Mouse (Mus musculus) hindbrain, embryonic 13.5 days (tissue): Measurements from ENCODE around the gene Gm12830. TPM values are rescaled to one million over a fixed set of nuclear protein-coding genes. Genes with fewer than 3 reads are reported as not detected.

Experiments
- ATAC-seq: fragments of 200-750 bp; cut with Nextera tagmentation; 2 replicates; pipeline ENCODE4 v1.8.0; 2017; ENCODE audit warnings: moderate TSS enrichment; ENCODE audit not compliant: low FRiP score
- H3K27ac ChIP-seq: fragments of 300-500 bp; sonication (generic); 2 replicates; pipeline ENCODE4 v1.5.1; 2015; ENCODE audit warnings: inconsistent platforms, mild to moderate bottlenecking, moderate library complexity
- H3K27me3 ChIP-seq: fragments of 300-500 bp; sonication (generic); 2 replicates; pipeline ENCODE4 v1.6.1; 2015; ENCODE audit warnings: mild to moderate bottlenecking, inconsistent platforms
- H3K36me3 ChIP-seq: fragments of 300-500 bp; sonication (generic); 2 replicates; pipeline ENCODE4 v1.6.1; 2015; ENCODE audit warnings: mild to moderate bottlenecking, inconsistent platforms
- H3K4me1 ChIP-seq: fragments of 300-500 bp; sonication (generic); replicated peaks from 2 replicates; pipeline ENCODE4 v1.6.1; 2015; ENCODE audit warnings: inconsistent platforms
- H3K4me2 ChIP-seq: fragments of 300-500 bp; sonication (generic); 2 replicates; pipeline ENCODE4 v1.6.1; 2015; ENCODE audit warnings: inconsistent platforms, mild to moderate bottlenecking, moderate library complexity
- H3K4me3 ChIP-seq: fragments of 300-500 bp; sonication (generic); 2 replicates; pipeline ENCODE4 v1.5.1; 2015; ENCODE audit warnings: mild to moderate bottlenecking, inconsistent platforms
- H3K9ac ChIP-seq: fragments of 300-500 bp; sonication (generic); 2 replicates; pipeline ENCODE4 v1.6.1; 2015; ENCODE audit warnings: mild to moderate bottlenecking, inconsistent platforms
- H3K9me3 ChIP-seq: fragments of 300-500 bp; sonication (generic); 2 replicates; pipeline ENCODE4 v1.6.1; 2016; ENCODE audit warnings: inconsistent platforms
- WGBS: fragments of 180-500 bp; shearing (Covaris S2); methylation state at CpG from one replicate; pipeline ENCODE4 v1.1.7; 2015; 5-methylcytosine and 5-hydroxymethylcytosine counted together
- polyA plus RNA-seq: library from polyadenylated mRNA; unstranded; fragments of >200 nt; fragmentation: Nextera tagmentation; extraction: Ambion mirVana; gene quantifications from 2 replicates; pipeline ENCODE4 v1.2.1, GENCODE M21; 2015

The Gm12830 gene
- polyA plus RNA-seq, 1 experiment from 2014 or later = not detected

DNA sequence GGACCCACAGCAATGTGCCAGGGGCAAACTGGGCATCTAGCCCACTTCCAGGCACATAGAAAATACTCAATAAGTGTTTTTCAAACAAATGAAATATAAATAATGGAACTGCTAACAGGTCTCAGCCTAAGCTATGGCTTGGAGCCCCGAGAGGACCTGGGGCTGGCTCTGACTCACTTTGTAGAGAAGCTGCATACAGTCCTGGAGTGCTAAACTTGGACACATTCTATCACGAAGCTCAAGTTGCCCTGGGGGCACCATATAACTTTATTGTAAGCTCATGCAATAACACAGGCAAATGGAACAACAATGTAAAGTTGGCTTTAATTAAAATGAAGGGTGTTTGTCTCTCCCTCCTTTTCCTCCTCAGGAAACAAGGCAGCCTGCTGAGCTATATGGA is 32.4 kb downstream of the Gm12830 start:
- Histone ChIP-seq H3K27me3 (0 out of 2 replicates have a peak, but pooled peaks cover 7% of the 10 kb centered on the region), H3K27ac (no peak overlapping the region), H3K9ac (no peak overlapping the region), H3K9me3 (no peaks in the 10 kb centered on the region), H3K4me2 (no peak overlapping the region), H3K4me1 (no peaks in the 10 kb centered on the region), H3K36me3 (no peaks in the 10 kb centered on the region), H3K4me3 (no peak overlapping the region)
- WGBS = 77% methylated on average over 2 of the region's 2 CpGs
- ATAC-seq = no peak

GRCm38 (mm10) chr4:114858426-114858825 is 36.9 kb downstream of the Gm12830 start:
- no peak for ATAC-seq
- Histone ChIP-seq H3K4me1 (no peaks in the 10 kb centered on the region), H3K9ac (no peak overlapping the region), H3K9me3 (no peaks in the 10 kb centered on the region), H3K27me3 (0 out of 2 replicates have a peak, but pooled peaks cover 3% of the 10 kb centered on the region), H3K27ac (no peak overlapping the region), H3K4me2 (no peak overlapping the region), H3K4me3 (no peak overlapping the region), H3K36me3 (no peaks in the 10 kb centered on the region)
- WGBS = 57% methylated on average over 5 of the region's 5 CpGs

GRCm38 (mm10) chr4:114863166-114863565 is 41.6 kb downstream of the Gm12830 start:
- Histone ChIP-seq H3K27ac (no peak overlapping the region), H3K27me3 (peaks cover 6% of the 10 kb centered on the region; the same call in 1 of the 2 replicates), H3K9ac (no peak overlapping the region), H3K4me3 (no peak overlapping the region), H3K4me2 (no peak overlapping the region), H3K9me3 (no peaks in the 10 kb centered on the region), H3K36me3 (no peaks in the 10 kb centered on the region), H3K4me1 (0 out of 2 replicates have a peak, but pooled peaks cover 3% of the 10 kb centered on the region)
- ATAC-seq = no peak
- 81% methylated on average over 5 of the region's 5 CpGs for WGBS

DNA sequence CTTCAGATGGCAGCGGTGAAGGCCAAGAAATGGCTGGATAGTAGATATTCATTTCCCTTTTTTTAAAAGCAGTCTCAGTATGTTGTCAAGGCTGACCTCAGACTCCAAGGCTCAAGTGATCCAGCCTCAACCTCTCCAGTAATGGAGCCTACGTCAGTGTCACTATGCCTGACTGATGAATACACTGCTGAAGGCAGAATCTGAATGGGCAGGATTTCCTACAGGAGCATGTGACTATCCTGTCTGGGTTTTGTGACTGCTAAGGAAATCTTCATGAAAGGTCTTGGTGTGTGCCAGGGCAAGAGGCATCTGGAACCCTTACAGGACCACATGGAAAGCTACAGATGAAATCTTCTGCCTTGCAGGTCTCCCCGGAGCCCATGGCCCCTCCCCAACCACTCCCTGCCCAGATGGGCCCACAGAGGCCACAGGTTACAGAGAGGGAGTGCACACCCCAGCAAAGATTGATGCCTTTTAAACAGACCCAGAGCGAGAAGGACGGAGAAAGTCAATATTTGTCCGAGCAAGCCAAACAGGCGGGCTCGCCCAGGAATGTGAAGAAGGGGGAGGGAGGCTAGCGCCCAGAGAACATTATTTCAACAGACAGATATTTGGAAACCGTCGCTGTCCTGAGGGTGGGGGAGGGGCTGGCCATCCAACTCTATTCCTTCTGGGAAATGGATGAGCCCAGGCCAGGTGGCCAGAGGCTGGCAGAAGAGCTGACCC is 48.4 kb downstream of the Gm12830 start:
- Histone ChIP-seq H3K27ac (no peak overlapping the region), H3K36me3 (no peaks in the 10 kb centered on the region), H3K9ac (no peak overlapping the region), H3K9me3 (no peaks in the 10 kb centered on the region), H3K27me3 (peaks cover 4% of the 10 kb centered on the region; the same call in 1 of the 2 replicates), H3K4me3 (no peak overlapping the region), H3K4me2 (no peak overlapping the region), H3K4me1 (peaks cover 3% of the 10 kb centered on the region; the same call in 1 of the 2 replicates)
- no peak for ATAC-seq
- WGBS = 56% methylated on average over 11 of the region's 11 CpGs

DNA sequence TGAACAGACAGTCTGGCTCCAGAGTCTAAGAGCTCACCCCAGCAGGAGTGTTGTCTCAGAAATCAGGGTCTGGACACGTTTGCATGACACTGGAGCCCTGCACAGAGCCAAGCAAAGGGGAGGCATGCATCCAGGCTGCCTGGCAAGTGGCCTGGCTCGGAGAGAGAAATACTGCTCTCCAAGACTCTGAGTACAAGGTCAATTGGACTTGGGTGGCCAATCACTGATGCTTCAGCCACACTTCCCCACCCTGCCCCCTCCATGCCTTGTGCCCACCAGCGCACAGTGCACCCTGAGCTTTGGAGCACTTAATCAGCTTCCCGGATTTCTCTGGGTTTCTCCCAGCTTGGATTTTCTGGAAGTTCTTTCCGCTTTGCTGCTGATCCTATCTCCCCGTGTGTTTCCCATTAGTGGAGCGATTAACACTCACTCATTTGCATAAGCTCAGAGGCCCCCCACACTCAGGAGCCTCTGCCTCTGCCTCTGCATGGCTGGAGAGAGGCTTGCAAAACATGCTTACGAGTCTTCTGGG is 55.0 kb downstream of the Gm12830 start:
- peak; percentile 43; the same call in 1 of the 2 replicates for ATAC-seq

DNA sequence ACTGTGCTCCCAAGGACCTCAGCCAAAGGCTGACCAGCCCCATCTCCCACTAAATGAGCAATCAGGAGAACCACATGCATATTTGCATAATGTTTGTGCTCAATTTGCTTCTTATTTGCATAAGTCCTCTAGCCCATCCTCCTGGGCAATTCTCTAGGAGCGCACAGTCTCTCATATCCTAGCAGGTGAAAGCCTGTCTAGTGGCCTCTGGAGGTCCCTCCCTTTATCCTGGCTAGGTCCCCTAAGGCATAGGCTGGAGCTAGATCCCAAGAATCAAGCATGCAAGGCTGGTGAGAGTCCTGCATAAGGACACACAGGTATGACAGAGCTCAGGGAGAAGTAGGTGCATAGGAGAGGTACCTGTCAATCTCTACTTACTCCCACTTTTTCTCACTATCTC is 60.7 kb downstream of the Gm12830 start:
- Histone ChIP-seq H3K4me1 (no peaks in the 10 kb centered on the region), H3K27me3 (no peaks in the 10 kb centered on the region; the same call in 1 of the 2 replicates), H3K9ac (no peak overlapping the region), H3K9me3 (no peaks in the 10 kb centered on the region), H3K36me3 (no peaks in the 10 kb centered on the region), H3K4me2 (no peak overlapping the region), H3K27ac (no peak overlapping the region), H3K4me3 (no peak overlapping the region)
- ATAC-seq = no peak
- WGBS = 67% methylated on average over 1 of the region's 1 CpGs

More for the DNA sequence above, 55.0 kb downstream of the Gm12830 start:
- Histone ChIP-seq H3K4me1 (no peaks in the 10 kb centered on the region), H3K27me3 (no peaks in the 10 kb centered on the region; the same call in 1 of the 2 replicates), H3K36me3 (no peaks in the 10 kb centered on the region), H3K4me3 (no peak overlapping the region), H3K9ac (no peak overlapping the region), H3K27ac (no peak overlapping the region), H3K4me2 (no peak overlapping the region), H3K9me3 (no peaks in the 10 kb centered on the region)
- 39% methylated on average over 8 of the region's 8 CpGs for WGBS

DNA sequence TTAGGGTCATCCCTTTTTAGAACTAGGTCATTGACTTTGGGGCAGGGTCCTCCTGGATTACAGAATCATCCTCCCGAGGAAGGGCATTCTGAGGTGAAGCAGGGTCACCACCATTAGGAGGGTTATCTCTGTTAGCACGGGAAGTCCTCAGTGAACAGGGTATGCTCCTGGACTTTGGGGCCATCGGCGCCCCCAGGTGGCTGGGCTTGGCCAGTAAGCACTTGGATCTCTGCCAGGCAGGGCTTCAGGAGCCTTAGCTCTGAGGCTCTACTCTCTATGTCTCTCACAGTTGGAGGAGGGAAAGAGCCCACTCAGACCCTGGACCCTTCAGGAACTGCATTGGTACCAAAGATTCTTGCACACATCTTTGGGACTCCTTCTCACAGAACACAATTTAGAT is 76.3 kb downstream of the Gm12830 start:
- Histone ChIP-seq H3K27me3 (peaks cover 83% of the 10 kb centered on the region), H3K4me1 (0 out of 2 replicates have a peak, but pooled peaks cover 3% of the 10 kb centered on the region), H3K36me3 (no peaks in the 10 kb centered on the region), H3K4me3 (no peak overlapping the region), H3K9ac (no peak overlapping the region), H3K27ac (no peak overlapping the region), H3K9me3 (no peaks in the 10 kb centered on the region), H3K4me2 (no peak overlapping the region)
- no peak for ATAC-seq
- WGBS = 22% methylated on average over 4 of the region's 4 CpGs

- Histone ChIP-seq H3K4me1 (0 out of 2 replicates have a peak, but pooled peaks cover 3% of the 10 kb centered on the region), H3K9ac (no peak overlapping the region), H3K4me3 (no peak overlapping the region), H3K36me3 (no peaks in the 10 kb centered on the region), H3K4me2 (no peak overlapping the region), H3K9me3 (no peaks in the 10 kb centered on the region), H3K27ac (no peak overlapping the region), H3K27me3 (peaks cover 98% of the 10 kb centered on the region)
- 4% methylated on average over 3 of the region's 3 CpGs for WGBS
- no peak for ATAC-seq
These were observed 78.4 kb downstream of the Gm12830 start for GRCm38 (mm10) chr4:114899885-114900284.

- no peaks in the 10 kb centered on the region for H3K36me3 ChIP-seq
- H3K9me3 ChIP-seq = no peaks in the 10 kb centered on the region
- H3K4me3 ChIP-seq = no peak overlapping the region
- H3K27me3 ChIP-seq = peaks cover 100% of the 10 kb centered on the region
- H3K27ac ChIP-seq = no peak overlapping the region
- H3K9ac ChIP-seq = no peak overlapping the region
- H3K4me2 ChIP-seq = no peak overlapping the region
- H3K4me1 ChIP-seq = 0 out of 2 replicates have a peak, but pooled peaks cover 3% of the 10 kb centered on the region
- ATAC-seq = no peak
- WGBS = 2% methylated on average over 33 of the region's 33 CpGs
These were observed 79.5 kb downstream of the Gm12830 start for GRCm38 (mm10) chr4:114900866-114901642.

DNA sequence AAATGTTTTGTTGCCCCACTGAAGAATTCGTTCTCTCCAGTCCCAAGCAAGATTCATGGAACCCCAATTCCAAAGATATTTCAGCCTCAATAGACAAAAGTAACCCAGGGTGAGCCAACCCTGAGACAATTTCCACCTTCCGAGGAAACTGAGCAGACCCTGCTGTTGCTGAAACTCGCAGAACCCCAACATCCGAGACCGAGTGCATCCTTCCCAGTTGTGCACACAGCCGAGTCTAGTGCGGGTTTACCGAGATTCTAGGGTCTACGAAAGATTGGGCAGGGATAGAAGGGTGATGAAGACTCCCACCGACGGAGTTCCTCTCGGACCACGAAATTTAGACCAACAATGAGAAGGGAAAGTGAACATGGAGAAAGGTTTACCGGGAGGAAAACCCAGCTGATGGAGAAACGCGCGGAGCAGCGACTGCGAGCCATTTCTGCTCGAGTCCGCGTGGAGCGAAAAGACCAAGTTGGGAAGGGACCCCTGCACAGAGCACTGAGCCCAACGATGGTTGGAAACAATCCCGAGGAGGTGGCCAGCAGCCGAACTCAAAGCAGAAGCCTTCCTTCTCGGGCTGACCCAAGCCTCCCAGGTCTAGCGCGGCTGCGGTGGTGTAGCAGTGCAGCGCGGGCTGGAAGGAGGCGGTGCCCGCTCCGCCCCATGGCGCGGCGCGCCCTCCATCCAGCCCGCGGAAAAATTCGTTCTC is 80.3 kb downstream of the Gm12830 start:
- H3K9ac ChIP-seq = no peak overlapping the region
- 0 out of 2 replicates have a peak overlapping the region, but pooled peaks have one; percentile 12 for H3K4me3 ChIP-seq
- peaks cover 100% of the 10 kb centered on the region for H3K27me3 ChIP-seq
- under 1% methylated on average over 42 of the region's 42 CpGs for WGBS
- H3K9me3 ChIP-seq = no peaks in the 10 kb centered on the region
- H3K4me2 ChIP-seq = no peak overlapping the region
- ATAC-seq = no peak
- H3K36me3 ChIP-seq = no peaks in the 10 kb centered on the region
- H3K4me1 ChIP-seq = 0 out of 2 replicates have a peak, but pooled peaks cover 3% of the 10 kb centered on the region
- no peak overlapping the region for H3K27ac ChIP-seq

DNA sequence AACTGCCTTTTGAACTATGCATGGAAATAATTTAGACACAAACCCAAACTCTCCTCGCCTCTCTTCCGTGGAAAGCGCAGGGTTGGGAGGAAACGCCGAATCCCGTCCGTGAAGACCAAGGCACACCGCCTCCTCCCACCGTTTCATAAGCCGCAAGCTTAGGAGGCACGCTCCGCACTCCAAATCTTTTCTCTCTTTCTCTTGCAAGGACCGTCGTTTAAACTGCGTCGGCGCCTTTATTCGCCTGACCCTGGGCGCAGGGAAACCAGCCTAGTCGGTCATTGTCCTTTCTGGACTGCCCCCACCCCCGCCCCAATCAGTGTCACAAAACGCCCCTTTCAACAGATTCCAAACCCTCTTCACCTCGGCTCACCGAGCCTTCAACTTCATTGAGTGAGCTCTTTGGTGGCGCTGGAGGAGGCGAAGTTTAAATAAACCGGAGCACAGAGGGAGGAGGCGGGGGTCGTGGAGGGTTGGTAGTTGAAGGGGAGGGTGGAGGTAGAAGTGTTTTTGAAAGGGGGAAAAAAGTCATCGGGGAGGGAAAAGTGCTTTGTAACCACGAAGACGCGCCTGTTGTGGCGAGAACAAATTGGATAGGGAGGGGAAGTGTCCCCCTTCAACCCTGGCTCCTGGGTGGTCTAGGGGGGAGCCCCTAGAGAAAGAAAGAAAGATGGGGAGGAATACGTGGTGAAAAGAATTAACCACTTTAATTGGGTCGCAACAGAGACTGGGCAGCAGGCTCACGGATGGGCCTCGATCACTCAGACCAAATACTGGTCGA is 81.3 kb downstream of the Gm12830 start:
- no peaks in the 10 kb centered on the region for H3K9me3 ChIP-seq
- peaks cover 11% of the 10 kb centered on the region for H3K4me1 ChIP-seq
- WGBS = 0% methylated on average over 39 of the region's 39 CpGs
- H3K4me2 ChIP-seq = no peak overlapping the region
- H3K27me3 ChIP-seq = peaks cover 100% of the 10 kb centered on the region
- H3K4me3 ChIP-seq = peak overlapping the region; percentile 5; the same call in 1 of the 2 replicates
- no peaks in the 10 kb centered on the region for H3K36me3 ChIP-seq
- no peak for ATAC-seq
- H3K27ac ChIP-seq = no peak overlapping the region
- no peak overlapping the region for H3K9ac ChIP-seq
